Mouse (Mus musculus) liver, embryonic 15.5 days (tissue): Measurements from ENCODE around the gene Ms4a2. TPM values are rescaled to one million over a fixed set of nuclear protein-coding genes. Genes with fewer than 3 reads are reported as not detected.

Experiments
- ATAC-seq: fragments of 200-750 bp; cut with Nextera tagmentation; 2 replicates; pipeline ENCODE4 v1.8.0; 2017; ENCODE audit warnings: moderate number of reproducible peaks, mild to moderate bottlenecking, moderate library complexity; ENCODE audit not compliant: insufficient read depth
- H3K27ac ChIP-seq: fragments of 300-500 bp; sonication (generic); replicated peaks from 2 replicates; pipeline ENCODE4 v1.5.1; 2015; ENCODE audit warnings: mild to moderate bottlenecking, inconsistent platforms
- H3K27me3 ChIP-seq: fragments of 300-500 bp; sonication (generic); 2 replicates; pipeline ENCODE4 v1.6.1; 2015; ENCODE audit warnings: mild to moderate bottlenecking, inconsistent platforms
- H3K36me3 ChIP-seq: fragments of 300-500 bp; sonication (generic); replicated peaks from 2 replicates; pipeline ENCODE4 v1.6.1; 2015; ENCODE audit warnings: moderate library complexity, mild to moderate bottlenecking, inconsistent platforms
- H3K4me1 ChIP-seq: fragments of 300-500 bp; sonication (generic); replicated peaks from 2 replicates; pipeline ENCODE4 v1.6.1; 2015; ENCODE audit warnings: inconsistent platforms
- H3K4me2 ChIP-seq: fragments of 300-500 bp; sonication (generic); 2 replicates; pipeline ENCODE4 v1.6.1; 2015; ENCODE audit warnings: moderate library complexity, mild to moderate bottlenecking, inconsistent platforms
- H3K4me3 ChIP-seq: fragments of 300-500 bp; sonication (generic); replicated peaks from 2 replicates; pipeline ENCODE4 v1.5.1; 2015; ENCODE audit warnings: mild to moderate bottlenecking, inconsistent platforms
- H3K9ac ChIP-seq: fragments of 300-500 bp; sonication (generic); 2 replicates; pipeline ENCODE4 v1.6.1; 2015; ENCODE audit warnings: moderate library complexity, mild to moderate bottlenecking, inconsistent platforms
- H3K9me3 ChIP-seq: fragments of 300-500 bp; sonication (generic); replicated peaks from 2 replicates; pipeline ENCODE4 v1.6.1; 2016; ENCODE audit warnings: inconsistent platforms
- WGBS: fragments of 180-500 bp; shearing (Covaris S2); methylation state at CpG from one replicate; pipeline ENCODE4 v1.1.7; 2015; ENCODE audit warnings: mixed read lengths; ENCODE audit not compliant: insufficient replicate concordance; 5-methylcytosine and 5-hydroxymethylcytosine counted together
- polyA plus RNA-seq: library from polyadenylated mRNA; unstranded; fragments of >200 nt; fragmentation: Nextera tagmentation; extraction: Ambion mirVana; gene quantifications from 2 replicates; pipeline ENCODE4 v1.2.1, GENCODE M21; 2015

Ms4a2 gene
- polyA plus RNA-seq, result 0.73 and 0.81 TPM in 2 replicates

- Histone ChIP-seq H3K4me1 (peaks cover 15% of the 10 kb centered on the region), H3K36me3 (no peaks in the 10 kb centered on the region), H3K4me2 (no peak within 1 kb of the TSS), H3K27ac (no peak within 1 kb of the TSS), H3K4me3 (no peak within 1 kb of the TSS), H3K9me3 (no peaks in the 10 kb centered on the region), H3K9ac (no peak within 1 kb of the TSS), H3K27me3 (no peaks in the 10 kb centered on the region)
- no peak for ATAC-seq
- 46% methylated on average over 2 of the region's 2 CpGs for WGBS
Observed at GRCm38 (mm10) chr19:11623551-11623950, at the start of gene Ms4a2. Gene Ms4a2 (minus strand): TSS chr19:11623719.

GRCm38 (mm10) chr19:11661562-11661961 lies 38.0 kb upstream of the Ms4a2 start:
- ATAC-seq, result peak; percentile 54

GRCm38 (mm10) chr19:11660459-11660858 lies 36.9 kb upstream of the Ms4a2 start, which contains the start of gene Oosp2:
Gene Oosp2 (minus strand): TSS chr19:11660559.
- H3K4me2 ChIP-seq, result peak within 1 kb of the TSS; percentile 20

More at GRCm38 (mm10) chr19:11661562-11661961, 38.0 kb upstream of the Ms4a2 start:
- Histone ChIP-seq H3K4me2 (peak overlapping the region; percentile 20), H3K36me3 (no peaks in the 10 kb centered on the region), H3K4me3 (no peak overlapping the region), H3K9ac (no peak overlapping the region), H3K27me3 (no peaks in the 10 kb centered on the region), H3K4me1 (0 out of 2 replicates have a peak, but pooled peaks cover 5% of the 10 kb centered on the region), H3K27ac (no peak overlapping the region), H3K9me3 (no peaks in the 10 kb centered on the region)

GRCm38 (mm10) chr19:11659142-11659541 lies 35.6 kb upstream of the Ms4a2 start:
- H3K9me3 ChIP-seq, result no peaks in the 10 kb centered on the region
- no peak overlapping the region for H3K4me2 ChIP-seq
- no peak overlapping the region for H3K9ac ChIP-seq
- no peaks in the 10 kb centered on the region for H3K27me3 ChIP-seq
- no peak overlapping the region for H3K4me3 ChIP-seq
- H3K27ac ChIP-seq, result no peak overlapping the region
- 0 out of 2 replicates have a peak, but pooled peaks cover 5% of the 10 kb centered on the region for H3K4me1 ChIP-seq
- 43% methylated on average over 2 of the region's 2 CpGs for WGBS
- no peaks in the 10 kb centered on the region for H3K36me3 ChIP-seq
- no peak for ATAC-seq

More at GRCm38 (mm10) chr19:11660459-11660858, 36.9 kb upstream of the Ms4a2 start, which contains the start of gene Oosp2:
- no peak within 1 kb of the TSS for H3K4me3 ChIP-seq
- H3K9me3 ChIP-seq, result no peaks in the 10 kb centered on the region
- WGBS, result 77% methylated on average over 5 of the region's 5 CpGs
- 0 out of 2 replicates have a peak, but pooled peaks cover 5% of the 10 kb centered on the region for H3K4me1 ChIP-seq
- no peak within 1 kb of the TSS for H3K27ac ChIP-seq
- H3K27me3 ChIP-seq, result no peaks in the 10 kb centered on the region
- no peak for ATAC-seq
- H3K36me3 ChIP-seq, result no peaks in the 10 kb centered on the region
- H3K9ac ChIP-seq, result no peak within 1 kb of the TSS

- H3K27ac ChIP-seq, result no peak overlapping the region
- H3K4me1 ChIP-seq, result no peaks in the 10 kb centered on the region
- H3K4me3 ChIP-seq, result no peak overlapping the region
- WGBS, result 65% methylated on average over 4 of the region's 4 CpGs
- no peak for ATAC-seq
- H3K36me3 ChIP-seq, result no peaks in the 10 kb centered on the region
- no peaks in the 10 kb centered on the region for H3K9me3 ChIP-seq
- no peak overlapping the region for H3K4me2 ChIP-seq
- H3K9ac ChIP-seq, result no peak overlapping the region
- H3K27me3 ChIP-seq, result no peaks in the 10 kb centered on the region
Observed at GRCm38 (mm10) chr19:11649564-11649963, 26.0 kb upstream of the Ms4a2 start.

- H3K27ac ChIP-seq, result no peak overlapping the region
- ATAC-seq, result no peak
- 47% methylated on average over 3 of the region's 3 CpGs for WGBS
Observed at GRCm38 (mm10) chr19:11646166-11646565, 22.6 kb upstream of the Ms4a2 start.

GRCm38 (mm10) chr19:11640732-11641131 lies 17.2 kb upstream of the Ms4a2 start, which contains the start of gene Ms4a3:
Gene Ms4a3 (minus strand): TSS chr19:11640851.
- no peaks in the 10 kb centered on the region for H3K27me3 ChIP-seq
- no peaks in the 10 kb centered on the region for H3K4me1 ChIP-seq
- H3K9ac ChIP-seq, result no peak within 1 kb of the TSS
- H3K9me3 ChIP-seq, result no peaks in the 10 kb centered on the region
- 45% methylated on average over 1 of the region's 1 CpGs for WGBS
- H3K27ac ChIP-seq, result no peak within 1 kb of the TSS
- H3K4me3 ChIP-seq, result peak within 1 kb of the TSS; percentile 17; the same call in 1 of the 2 replicates
- no peak for ATAC-seq
- H3K4me2 ChIP-seq, result no peak within 1 kb of the TSS
- no peaks in the 10 kb centered on the region for H3K36me3 ChIP-seq

More at GRCm38 (mm10) chr19:11646166-11646565, 22.6 kb upstream of the Ms4a2 start:
- no peaks in the 10 kb centered on the region for H3K4me1 ChIP-seq
- H3K4me3 ChIP-seq, result no peak overlapping the region
- no peaks in the 10 kb centered on the region for H3K36me3 ChIP-seq
- no peak overlapping the region for H3K9ac ChIP-seq
- H3K4me2 ChIP-seq, result no peak overlapping the region
- no peaks in the 10 kb centered on the region for H3K27me3 ChIP-seq
- H3K9me3 ChIP-seq, result no peaks in the 10 kb centered on the region

- Histone ChIP-seq H3K9ac (no peak overlapping the region), H3K4me2 (no peak overlapping the region), H3K4me3 (0 out of 2 replicates have a peak overlapping the region, but pooled peaks have one; percentile 0), H3K9me3 (no peaks in the 10 kb centered on the region), H3K4me1 (no peaks in the 10 kb centered on the region), H3K36me3 (no peaks in the 10 kb centered on the region), H3K27me3 (no peaks in the 10 kb centered on the region), H3K27ac (no peak overlapping the region)
- WGBS, result 44% methylated on average over 4 of the region's 4 CpGs
- no peak for ATAC-seq
Observed at GRCm38 (mm10) chr19:11639038-11639437, 15.5 kb upstream of the Ms4a2 start.

GRCm38 (mm10) chr19:11635572-11635971 lies 12.1 kb upstream of the Ms4a2 start:
- Histone ChIP-seq H3K36me3 (no peaks in the 10 kb centered on the region), H3K4me1 (no peaks in the 10 kb centered on the region), H3K27ac (no peak overlapping the region), H3K9me3 (no peaks in the 10 kb centered on the region), H3K4me3 (no peak overlapping the region), H3K27me3 (no peaks in the 10 kb centered on the region), H3K9ac (no peak overlapping the region), H3K4me2 (no peak overlapping the region)
- no peak for ATAC-seq
- WGBS, result 9% methylated on average over 5 of the region's 5 CpGs

GRCm38 (mm10) chr19:11634330-11634729 lies 10.8 kb upstream of the Ms4a2 start:
- H3K27me3 ChIP-seq, result no peaks in the 10 kb centered on the region
- H3K36me3 ChIP-seq, result no peaks in the 10 kb centered on the region
- no peak for ATAC-seq
- no peaks in the 10 kb centered on the region for H3K4me1 ChIP-seq
- H3K4me3 ChIP-seq, result no peak overlapping the region
- H3K9ac ChIP-seq, result no peak overlapping the region
- no peaks in the 10 kb centered on the region for H3K9me3 ChIP-seq
- no peak overlapping the region for H3K27ac ChIP-seq
- 41% methylated on average over 2 of the region's 2 CpGs for WGBS
- H3K4me2 ChIP-seq, result no peak overlapping the region

GRCm38 (mm10) chr19:11633732-11634131 lies 10.2 kb upstream of the Ms4a2 start:
- Histone ChIP-seq H3K27ac (no peak overlapping the region), H3K4me2 (no peak overlapping the region), H3K9me3 (no peaks in the 10 kb centered on the region), H3K27me3 (no peaks in the 10 kb centered on the region), H3K4me3 (no peak overlapping the region), H3K9ac (no peak overlapping the region), H3K36me3 (no peaks in the 10 kb centered on the region), H3K4me1 (no peaks in the 10 kb centered on the region)
- 60% methylated on average over 1 of the region's 1 CpGs for WGBS
- ATAC-seq, result no peak

GRCm38 (mm10) chr19:11625231-11625630 lies 1.7 kb upstream of the Ms4a2 start:
- no peak overlapping the region for H3K27ac ChIP-seq
- no peaks in the 10 kb centered on the region for H3K9me3 ChIP-seq
- H3K4me1 ChIP-seq, result peaks cover 10% of the 10 kb centered on the region
- H3K4me2 ChIP-seq, result no peak overlapping the region
- H3K36me3 ChIP-seq, result no peaks in the 10 kb centered on the region
- no peaks in the 10 kb centered on the region for H3K27me3 ChIP-seq
- ATAC-seq, result peak; percentile 85
- WGBS, result 26% methylated on average over 5 of the region's 5 CpGs
- H3K9ac ChIP-seq, result no peak overlapping the region
- no peak overlapping the region for H3K4me3 ChIP-seq
